Mouse (Mus musculus): ENCODE results near the gene Zbtb6. TPM values are rescaled to one million over a fixed set of nuclear protein-coding genes. Genes with fewer than 3 reads are reported as not detected.

Zbtb6 gene
- total RNA-seq, 2 experiments from 2014 or later, result 5.0 to 5.6 TPM

- intact Hi-C loops (cut with DNase I), result no loop called here
- peak; percentile 42 to 69 for DNase-seq
Measured at GRCm38 (mm10) chr2:37380189-37380588, 62.8 kb downstream of the Zbtb6 start.

- intact Hi-C loops (cut with DNase I), result no loop called here
- DNase-seq, result no peak
Measured at GRCm38 (mm10) chr2:37376018-37376417, 67.0 kb downstream of the Zbtb6 start.

Other genes with a start within 250 kb of the Zbtb6 start
- not detected for gene Olfr366, start 231.6 kb downstream of the Zbtb6 start, total RNA-seq (2021)
- not detected for gene Olfr368, start 116.7 kb downstream of the Zbtb6 start, total RNA-seq (2021)
- gene Pdcl, start 83.8 kb downstream of the Zbtb6 start, total RNA-seq (2021), result 10 to 100 TPM; 24.6 to 26.9 TPM
- 10 to 100 TPM; 41.6 to 47.5 TPM for gene Rc3h2, start 20.3 kb downstream of the Zbtb6 start, total RNA-seq (2021)
- gene Zbtb26, start within 50 bp of the Zbtb6 start, total RNA-seq (2021), result 1 to 10 TPM; 5.5 to 6.2 TPM
- 10 to 100 TPM; 41.3 to 42.4 TPM for gene Rabgap1, start 108 bp upstream of the Zbtb6 start, total RNA-seq (2021)
- gene Gpr21, start 73.2 kb upstream of the Zbtb6 start, total RNA-seq (2021), result under 1 TPM; 0.91 to 1.00 TPM